Mouse (Mus musculus): ENCODE results near the gene Frmd4a. TPM values are rescaled to one million over a fixed set of nuclear protein-coding genes. Genes with fewer than 3 reads are reported as not detected.

Frmd4a gene
- total RNA-seq, 2 experiments from 2014 or later = 55.4 to 60.9 TPM

DNA sequence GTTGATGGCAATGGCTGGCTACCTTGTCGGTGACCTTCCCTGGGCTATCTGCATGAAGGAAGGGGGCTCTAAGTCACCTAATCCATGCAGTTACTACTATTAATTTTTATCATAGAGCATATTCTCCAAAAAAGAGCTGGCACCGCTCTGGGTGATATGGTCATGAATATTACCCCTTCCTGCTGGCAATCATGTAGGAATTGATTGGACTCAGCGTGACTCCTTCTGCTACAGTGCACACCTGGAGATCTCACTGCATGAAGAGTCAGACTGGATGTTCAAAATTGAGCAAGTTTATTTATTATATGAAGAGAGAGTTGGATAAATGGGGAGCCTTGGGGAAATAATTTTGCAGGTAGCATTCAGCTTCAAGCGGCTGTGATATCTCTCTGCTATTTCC lies 113.7 kb downstream of the Frmd4a start:
- no peak for DNase-seq (ENCODE audit: low spot score in 2 of 2)

GRCm38 (mm10) chr2:4137493-4137892 lies 120.0 kb downstream of the Frmd4a start:
- peak in 1 of 2 experiments; percentile 31 for DNase-seq (ENCODE audit: low spot score in 2 of 2)

DNA sequence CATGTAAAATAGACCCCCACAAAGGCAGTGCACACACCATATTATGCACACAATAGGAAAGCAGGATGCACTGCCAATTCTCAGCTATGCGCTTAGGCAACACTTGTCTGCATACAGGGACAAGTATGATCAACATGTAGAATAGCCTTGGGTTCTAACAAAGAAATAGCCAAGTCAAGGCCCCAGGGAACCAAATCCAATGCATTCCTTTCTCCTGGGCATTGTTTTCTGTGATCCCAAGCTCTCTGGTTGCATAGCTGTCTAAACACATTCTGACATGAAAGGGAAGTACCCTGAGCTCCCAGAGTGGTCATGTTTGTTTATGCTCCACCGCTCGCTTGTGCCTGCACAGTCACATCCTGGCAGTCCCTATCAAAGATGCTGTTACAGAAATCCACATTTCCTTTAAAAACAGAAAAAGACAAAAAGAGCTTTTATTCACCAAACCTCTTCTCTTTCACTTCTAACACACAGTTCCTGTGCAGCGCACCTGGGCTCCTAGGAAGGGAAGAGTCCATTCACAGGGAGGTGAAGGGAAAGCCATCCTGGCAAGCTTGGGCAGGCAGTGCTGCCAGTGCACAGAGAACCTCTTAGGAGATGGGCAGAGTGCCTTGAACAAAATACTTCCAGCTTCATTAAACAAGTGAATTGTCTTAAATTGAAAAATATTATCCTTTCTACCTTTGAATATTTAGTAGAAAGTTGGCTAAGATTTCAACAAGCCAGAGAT lies 124.9 kb downstream of the Frmd4a start:
- no peak for DNase-seq (ENCODE audit: low spot score in 2 of 2)

- no peak for DNase-seq (ENCODE audit: low spot score in 2 of 2)
Observed at GRCm38 (mm10) chr2:4144424-4144823, 126.9 kb downstream of the Frmd4a start.

- peak in 1 of 2 experiments; percentile 23 for DNase-seq (ENCODE audit: low spot score in 2 of 2)
Observed at GRCm38 (mm10) chr2:4152521-4153040, 135.1 kb downstream of the Frmd4a start.

GRCm38 (mm10) chr2:4153131-4153631 lies 135.7 kb downstream of the Frmd4a start:
- DNase-seq (ENCODE audit: low spot score in 2 of 2) = peak in 1 of 2 experiments; percentile 45

DNA sequence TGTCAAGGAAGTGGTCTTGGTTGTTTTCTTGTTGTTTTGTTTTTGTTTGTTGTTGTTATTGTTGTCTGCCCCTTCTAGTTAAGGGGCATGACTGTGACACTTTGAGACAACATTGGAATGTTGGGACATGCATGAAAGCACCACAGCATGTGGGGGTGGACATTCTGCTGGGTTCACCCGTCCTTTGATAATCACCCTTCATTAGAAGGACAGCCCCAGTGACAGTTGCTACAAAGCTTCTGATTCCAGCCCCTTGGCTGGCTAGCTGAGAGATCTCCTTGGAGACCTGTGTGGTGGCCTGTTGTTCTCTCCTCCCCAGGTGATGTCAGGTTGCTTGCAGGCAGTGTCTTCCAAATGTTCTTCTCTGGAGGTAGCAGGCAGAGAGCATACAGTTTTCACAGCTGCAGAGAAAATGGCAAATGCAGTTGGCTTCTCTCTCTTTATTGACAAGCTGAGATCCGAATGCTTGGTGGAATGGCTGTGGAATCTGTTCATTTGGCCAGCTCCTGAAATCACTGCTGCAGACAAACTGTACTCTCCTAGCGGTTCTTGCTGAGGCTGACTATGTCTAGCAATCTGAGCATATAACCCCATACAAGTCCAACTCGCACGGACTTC lies 136.6 kb downstream of the Frmd4a start:
- no peak for DNase-seq (ENCODE audit: low spot score in 2 of 2)

GRCm38 (mm10) chr2:4154654-4155047 lies 137.1 kb downstream of the Frmd4a start:
- DNase-seq (ENCODE audit: low spot score in 2 of 2) = no peak

DNA sequence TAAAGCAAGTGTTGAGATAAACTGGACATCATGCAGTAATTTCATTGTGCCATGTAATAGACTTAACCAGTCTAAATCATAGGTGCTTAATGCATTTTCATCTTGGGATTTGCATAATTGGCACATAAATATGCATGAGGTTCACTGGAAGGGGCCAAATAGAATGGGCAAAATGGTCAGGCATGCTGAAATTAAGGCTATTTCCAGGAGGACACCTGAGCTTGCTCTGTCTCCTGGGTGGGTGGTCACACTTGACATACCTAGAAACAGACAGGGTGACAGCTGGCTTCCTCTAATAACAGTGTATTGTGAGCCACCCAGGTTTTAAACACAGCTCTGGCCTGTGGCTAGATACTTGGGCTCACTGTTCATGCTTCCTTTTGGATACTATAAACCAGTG lies 137.9 kb downstream of the Frmd4a start:
- DNase-seq (ENCODE audit: low spot score in 2 of 2) = no peak

- DNase-seq (ENCODE audit: low spot score in 2 of 2) = no peak
Observed at GRCm38 (mm10) chr2:4156511-4156910, 139.0 kb downstream of the Frmd4a start.

- no peak for DNase-seq (ENCODE audit: low spot score in 2 of 2)
Observed at GRCm38 (mm10) chr2:4157396-4157795, 139.9 kb downstream of the Frmd4a start.

- DNase-seq (ENCODE audit: low spot score in 2 of 2) = no peak
Observed at GRCm38 (mm10) chr2:4159574-4160203, 142.2 kb downstream of the Frmd4a start.

- DNase-seq (ENCODE audit: low spot score in 2 of 2) = no peak
Observed at GRCm38 (mm10) chr2:4166191-4166590, 148.7 kb downstream of the Frmd4a start.

DNA sequence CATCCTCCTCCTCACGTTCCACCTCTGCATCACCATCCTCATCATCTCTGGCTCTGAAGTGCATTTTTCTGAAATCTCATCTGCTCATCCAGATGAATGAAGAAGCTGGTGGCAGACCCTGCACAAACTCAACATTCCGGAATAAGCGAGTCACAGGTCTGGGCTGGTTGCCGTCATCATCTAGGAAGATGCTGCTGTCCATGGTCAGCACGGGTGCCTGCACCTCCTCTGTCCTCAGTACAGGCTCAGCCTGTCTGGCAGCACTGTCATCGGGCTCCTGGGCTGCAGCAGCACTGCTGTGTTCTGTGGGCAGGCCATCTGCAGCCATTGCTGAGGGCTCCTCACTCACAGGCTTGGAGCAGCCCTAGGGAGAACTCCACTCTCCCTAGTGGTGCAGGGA lies 149.6 kb downstream of the Frmd4a start:
- no peak for DNase-seq (ENCODE audit: low spot score in 2 of 2)

DNA sequence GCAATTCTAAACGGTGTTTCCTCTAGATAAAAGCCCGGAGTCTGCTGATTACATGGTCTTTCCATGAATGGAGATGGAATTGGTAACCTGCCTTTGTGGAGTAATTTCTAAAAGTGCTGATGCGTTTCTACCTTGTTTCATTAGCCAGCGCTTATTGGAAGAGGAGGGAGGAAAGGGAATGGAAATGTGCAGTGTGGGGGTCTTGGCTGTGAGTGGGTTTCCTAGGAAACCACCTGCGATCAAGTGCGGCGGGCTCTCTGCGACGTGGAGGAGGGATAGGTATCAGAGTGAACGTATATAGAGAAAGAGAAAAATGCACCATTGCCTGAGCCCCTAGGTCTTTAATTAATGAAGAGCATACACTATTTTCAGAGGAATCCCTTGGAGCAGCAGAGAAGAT lies 152.2 kb downstream of the Frmd4a start:
- no peak for DNase-seq (ENCODE audit: low spot score in 2 of 2)

DNA sequence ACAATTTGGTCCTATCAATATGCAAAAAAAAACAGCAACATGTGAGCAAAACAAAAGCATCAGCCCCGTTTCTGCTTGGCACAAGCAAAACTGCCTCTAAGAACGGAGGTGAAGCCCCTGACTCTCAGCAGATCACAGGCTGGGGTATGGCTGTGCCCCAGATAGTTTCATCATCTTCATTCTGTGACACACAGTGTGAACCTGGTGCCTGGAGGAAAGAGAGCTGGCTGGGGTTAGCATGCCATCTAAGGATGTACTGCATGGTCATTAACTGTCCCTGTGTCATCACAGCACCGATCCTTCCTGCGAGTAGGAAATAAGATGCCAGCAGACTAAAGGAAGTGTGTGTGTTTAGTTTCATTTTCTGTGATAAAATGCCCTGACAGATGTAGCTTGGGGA lies 152.7 kb downstream of the Frmd4a start:
- no peak for DNase-seq (ENCODE audit: low spot score in 2 of 2)

DNA sequence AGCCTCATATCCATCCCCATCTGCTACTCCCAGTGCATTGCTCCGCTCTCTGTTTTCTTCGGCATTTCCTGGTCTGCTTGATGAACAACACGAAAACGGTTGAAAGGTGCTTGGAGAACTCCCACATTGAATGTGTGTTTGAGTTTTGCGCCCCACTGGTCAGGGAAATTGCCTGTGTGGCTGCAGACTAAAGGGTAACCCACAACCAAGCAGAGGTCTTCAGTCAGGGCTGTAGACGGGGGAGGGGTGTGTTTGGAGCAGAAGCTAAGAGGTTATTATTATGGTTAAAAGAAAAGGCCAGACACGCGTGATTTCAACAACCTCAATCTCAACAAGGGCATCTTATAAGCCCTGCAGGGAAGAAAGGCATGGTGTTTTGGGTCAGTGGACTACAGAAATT lies 167.5 kb downstream of the Frmd4a start:
- no peak for DNase-seq (ENCODE audit: low spot score in 2 of 2)

GRCm38 (mm10) chr2:4187521-4187920 lies 170.0 kb downstream of the Frmd4a start:
- peak in 1 of 2 experiments; percentile 35 for DNase-seq (ENCODE audit: low spot score in 2 of 2)

GRCm38 (mm10) chr2:4188303-4188702 lies 170.8 kb downstream of the Frmd4a start:
- no peak for DNase-seq (ENCODE audit: low spot score in 2 of 2)

GRCm38 (mm10) chr2:4190345-4190744 lies 172.8 kb downstream of the Frmd4a start:
- DNase-seq (ENCODE audit: low spot score in 2 of 2) = no peak

DNA sequence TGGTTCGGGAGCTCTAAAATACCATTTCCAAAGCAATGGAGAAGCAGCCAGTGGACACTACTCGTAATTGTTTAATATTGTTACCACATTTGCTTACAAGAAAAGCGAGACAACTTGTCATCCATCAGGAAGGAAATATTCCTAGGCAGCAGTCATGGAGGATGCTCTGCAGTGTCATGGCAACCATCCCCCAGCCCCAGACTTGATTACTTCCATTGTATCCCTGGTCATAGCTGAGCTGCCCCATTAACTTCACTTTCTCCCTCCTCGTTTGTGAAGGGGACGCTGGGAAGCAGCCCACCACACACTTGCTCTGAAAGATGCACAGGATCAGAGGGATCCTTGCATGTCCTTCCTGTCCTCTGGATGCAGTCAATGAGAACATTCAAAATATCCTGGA lies 173.5 kb downstream of the Frmd4a start:
- no peak for DNase-seq (ENCODE audit: low spot score in 2 of 2)

DNA sequence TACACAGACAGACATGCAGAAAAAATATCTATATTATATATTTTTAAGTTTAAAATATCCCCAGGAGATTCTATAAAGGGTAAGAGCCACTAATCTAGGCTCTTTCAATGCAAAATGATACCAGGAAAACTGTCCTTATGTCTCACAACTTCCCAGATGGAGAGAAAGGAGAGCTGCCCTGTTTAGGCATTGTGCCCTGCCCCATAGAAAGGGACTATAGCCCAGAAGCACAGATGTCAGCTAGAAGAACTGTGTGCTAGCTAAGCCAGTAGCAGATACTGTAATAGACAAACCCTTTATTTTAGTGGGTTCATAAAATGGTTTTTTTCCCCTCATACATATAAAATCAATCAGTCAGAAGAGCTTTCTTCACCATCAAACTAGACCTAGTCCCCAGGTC lies 175.7 kb downstream of the Frmd4a start:
- DNase-seq (ENCODE audit: low spot score in 2 of 2) = peak in 1 of 2 experiments; percentile 22

Data from layer of hippocampus, adult 18-20 months (tissue).